Mouse (Mus musculus) heart, embryonic 16.5 days (tissue): ENCODE measurements around the gene A730061H03Rik. TPM values are rescaled to one million over a fixed set of nuclear protein-coding genes. Genes with fewer than 3 reads are reported as not detected.

Experiments
- polyA plus RNA-seq: library from polyadenylated mRNA; unstranded; fragments of >200 nt; fragmentation: Nextera tagmentation; extraction: Ambion mirVana; gene quantifications from 2 replicates; pipeline ENCODE4 v1.2.1, GENCODE M21; 2015

Gene A730061H03Rik
- polyA plus RNA-seq, 1 experiment from 2014 or later, result 1.2 TPM

Other genes starting within 250 kb of the A730061H03Rik start
- gene Dhrs4, start 81.6 kb downstream of the A730061H03Rik start, polyA plus RNA-seq, result 67.2 and 68.9 TPM in 2 replicates
- 1.3 and 1.9 TPM in 2 replicates for gene Carmil3, start 69.8 kb downstream of the A730061H03Rik start, polyA plus RNA-seq
- 0.21 and 0.24 TPM in 2 replicates for gene Cpne6, start 50.0 kb downstream of the A730061H03Rik start, polyA plus RNA-seq
- gene Nrl, start 35.4 kb downstream of the A730061H03Rik start, polyA plus RNA-seq, result 0.05 TPM in 1 of 2 replicates, not detected in the other
- 36.8 and 42.8 TPM in 2 replicates for gene Pck2, start 20.1 kb downstream of the A730061H03Rik start, polyA plus RNA-seq
- gene Dcaf11, start 400 bp downstream of the A730061H03Rik start, polyA plus RNA-seq, result 75.1 and 75.5 TPM in 2 replicates
- 79.4 and 85.6 TPM in 2 replicates for gene Fitm1, start 15.2 kb upstream of the A730061H03Rik start, polyA plus RNA-seq
- gene Psme1, start 17.7 kb upstream of the A730061H03Rik start, polyA plus RNA-seq, result 223 and 227 TPM in 2 replicates
- gene Emc9, start 24.9 kb upstream of the A730061H03Rik start, polyA plus RNA-seq, result 24.0 and 26.5 TPM in 2 replicates
- 207 TPM in 2 replicates for gene Psme2, start 30.7 kb upstream of the A730061H03Rik start, polyA plus RNA-seq
- gene Rnf31, start 31.3 kb upstream of the A730061H03Rik start, polyA plus RNA-seq, result 15.7 and 18.6 TPM in 2 replicates
- 11.5 and 15.3 TPM in 2 replicates for gene Irf9, start 43.2 kb upstream of the A730061H03Rik start, polyA plus RNA-seq
- gene Rec8, start 57.6 kb upstream of the A730061H03Rik start, polyA plus RNA-seq, result 4.8 and 7.3 TPM in 2 replicates
- 64.8 and 70.8 TPM in 2 replicates for gene Ipo4, start 75.6 kb upstream of the A730061H03Rik start, polyA plus RNA-seq
- gene Gm49378, start 77.5 kb upstream of the A730061H03Rik start, polyA plus RNA-seq, result 0.59 and 0.61 TPM in 2 replicates
- 90.8 and 99.0 TPM in 2 replicates for gene Tm9sf1, start 83.4 kb upstream of the A730061H03Rik start, polyA plus RNA-seq
- gene Tssk4, start 89.8 kb upstream of the A730061H03Rik start, polyA plus RNA-seq, result 0.22 and 0.45 TPM in 2 replicates
- gene Mdp1, start 100.1 kb upstream of the A730061H03Rik start, polyA plus RNA-seq, result 93.7 and 96.5 TPM in 2 replicates
- 43.0 and 43.9 TPM in 2 replicates for gene Gmpr2, start 111.5 kb upstream of the A730061H03Rik start, polyA plus RNA-seq
- gene Nedd8, start 111.7 kb upstream of the A730061H03Rik start, polyA plus RNA-seq, result 444 and 466 TPM in 2 replicates
- gene Tinf2, start 121.4 kb upstream of the A730061H03Rik start, polyA plus RNA-seq, result 27.5 and 30.0 TPM in 2 replicates
- 0.45 and 0.57 TPM in 2 replicates for gene Tgm1, start 153.5 kb upstream of the A730061H03Rik start, polyA plus RNA-seq
- 22.0 and 25.6 TPM in 2 replicates for gene Rabggta, start 161.9 kb upstream of the A730061H03Rik start, polyA plus RNA-seq
- gene Dhrs1, start 185.3 kb upstream of the A730061H03Rik start, polyA plus RNA-seq, result 71.1 and 76.3 TPM in 2 replicates
- gene Nop9, start 185.3 kb upstream of the A730061H03Rik start, polyA plus RNA-seq, result 21.5 and 22.7 TPM in 2 replicates
- 1.3 and 1.8 TPM in 2 replicates for gene Cideb, start 198.1 kb upstream of the A730061H03Rik start, polyA plus RNA-seq
- 0.20 and 0.32 TPM in 2 replicates for gene Ltb4r2, start 201.0 kb upstream of the A730061H03Rik start, polyA plus RNA-seq
- 0.59 and 0.66 TPM in 2 replicates for gene Ltb4r1, start 205.6 kb upstream of the A730061H03Rik start, polyA plus RNA-seq
- 15.3 and 17.5 TPM in 2 replicates for gene Adcy4, start 223.7 kb upstream of the A730061H03Rik start, polyA plus RNA-seq
- gene Ripk3, start 228.5 kb upstream of the A730061H03Rik start, polyA plus RNA-seq, result 17.8 and 20.8 TPM in 2 replicates